Mouse (Mus musculus) kidney, embryonic 14.5 days (tissue): ENCODE measurements around the gene Hyal6. TPM values are rescaled to one million over a fixed set of nuclear protein-coding genes. Genes with fewer than 3 reads are reported as not detected.

ENCODE experiments used
- ATAC-seq: fragments of 200-750 bp; cut with Nextera tagmentation; 2 replicates; pipeline ENCODE4 v1.8.0; 2017; ENCODE audit warnings: moderate number of reproducible peaks, mild to moderate bottlenecking, moderate TSS enrichment, moderate library complexity; ENCODE audit not compliant: low FRiP score, low TSS enrichment
- H3K27ac ChIP-seq: fragments of 300-500 bp; sonication (generic); 2 replicates; pipeline ENCODE4 v1.5.1; 2014; ENCODE audit warnings: low read depth, mild to moderate bottlenecking, low read length, moderate library complexity, mixed read lengths
- H3K27me3 ChIP-seq: fragments of 300-500 bp; sonication (generic); 2 replicates; pipeline ENCODE4 v1.6.1; 2014; ENCODE audit warnings: mild to moderate bottlenecking, low read length; ENCODE audit not compliant: control insufficient read depth, insufficient read depth
- H3K36me3 ChIP-seq: fragments of 300-500 bp; sonication (generic); 2 replicates; pipeline ENCODE4 v1.6.1; 2014; ENCODE audit warnings: low read length, mixed read lengths; ENCODE audit not compliant: control insufficient read depth, insufficient read depth
- H3K4me1 ChIP-seq: fragments of 300-500 bp; sonication (generic); 2 replicates; pipeline ENCODE4 v1.6.1; 2014; ENCODE audit warnings: low read length, mixed read lengths; ENCODE audit not compliant: control insufficient read depth, insufficient read depth
- H3K4me2 ChIP-seq: fragments of 300-500 bp; sonication (generic); replicated peaks from 2 replicates; pipeline ENCODE4 v1.6.1; 2014; ENCODE audit warnings: low read depth, mild to moderate bottlenecking, low read length
- H3K4me3 ChIP-seq: fragments of 300-500 bp; sonication (generic); 2 replicates; pipeline ENCODE4 v1.5.1; 2014; ENCODE audit warnings: mild to moderate bottlenecking, low read length
- H3K9ac ChIP-seq: fragments of 300-500 bp; sonication (generic); 2 replicates; pipeline ENCODE4 v1.6.1; 2014; ENCODE audit warnings: low read depth, mild to moderate bottlenecking, low read length, moderate library complexity
- H3K9me3 ChIP-seq: fragments of 300-500 bp; sonication (generic); 2 replicates; pipeline ENCODE4 v1.6.1; 2016; ENCODE audit warnings: low read length; ENCODE audit not compliant: control insufficient read depth
- WGBS: fragments of 180-500 bp; shearing (Covaris S2); extraction: QIAGEN DNeasy Blood & Tissue Kit; methylation state at CpG from one replicate; pipeline ENCODE4 v1.1.7; 2014; 5-methylcytosine and 5-hydroxymethylcytosine counted together
- polyA plus RNA-seq: library from polyadenylated mRNA; unstranded; fragments of >200 nt; fragmentation: Nextera tagmentation; extraction: Ambion mirVana; gene quantifications from 2 replicates; pipeline ENCODE4 v1.2.1, GENCODE M21; 2014

Hyal6 gene
- polyA plus RNA-seq, 1 experiment from 2014 or later: 0.05 TPM

DNA sequence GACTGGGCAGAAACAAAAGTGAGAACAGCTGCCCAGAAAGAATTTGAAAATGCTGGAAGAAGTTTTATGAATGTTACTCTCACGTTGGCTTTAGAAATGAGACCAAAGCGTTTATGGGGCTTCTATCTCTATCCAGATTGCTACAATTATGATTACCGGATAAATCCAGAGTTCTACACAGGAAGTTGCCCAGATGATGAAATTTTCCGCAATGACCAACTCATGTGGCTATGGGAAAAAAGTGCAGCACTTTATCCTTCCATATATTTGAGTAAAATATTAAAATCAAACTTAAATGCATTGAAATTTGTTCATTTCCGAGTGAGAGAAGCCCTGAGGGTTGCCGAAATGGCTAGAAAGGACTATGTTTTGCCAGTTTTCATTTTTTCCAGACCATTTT is 1.5 kb downstream of the Hyal6 start:
- Histone ChIP-seq H3K27me3 (no peaks in the 10 kb centered on the region), H3K27ac (no peak overlapping the region), H3K4me2 (no peak overlapping the region), H3K4me1 (no peaks in the 10 kb centered on the region), H3K4me3 (no peak overlapping the region), H3K9ac (no peak overlapping the region), H3K9me3 (no peaks in the 10 kb centered on the region), H3K36me3 (no peaks in the 10 kb centered on the region)
- ATAC-seq: no peak
- 87% methylated on average over 6 of the region's 6 CpGs for WGBS

DNA sequence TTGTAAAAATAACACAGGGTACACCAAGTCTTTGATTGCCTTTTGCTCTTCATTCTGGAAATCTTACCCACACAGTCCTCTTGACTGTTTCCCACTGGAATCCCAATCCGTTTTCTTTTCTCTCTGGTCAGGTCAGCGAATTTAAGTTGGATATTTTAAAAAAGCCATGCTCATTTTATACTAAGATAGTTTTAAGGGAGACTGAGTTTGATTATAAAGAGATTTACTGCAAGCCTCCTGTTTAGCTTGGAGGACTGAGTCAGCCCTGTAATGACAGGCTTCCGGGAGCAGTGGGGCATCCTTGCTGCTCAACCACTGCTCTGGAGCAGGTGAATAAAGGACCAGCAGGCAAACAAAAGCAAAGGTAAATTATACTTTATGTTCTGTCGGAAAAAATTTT is 15.0 kb downstream of the Hyal6 start, which contains the start of gene Hyal4:
Gene Hyal4, plus strand, starts transcription at position 301 of the 400 bp plus-strand sequence.
- Histone ChIP-seq H3K4me2 (no peak within 1 kb of the TSS), H3K9me3 (no peaks in the 10 kb centered on the region), H3K36me3 (no peaks in the 10 kb centered on the region), H3K9ac (no peak within 1 kb of the TSS), H3K27ac (no peak within 1 kb of the TSS), H3K27me3 (no peaks in the 10 kb centered on the region), H3K4me1 (no peaks in the 10 kb centered on the region), H3K4me3 (no peak within 1 kb of the TSS)
- 80% methylated on average over 4 of the region's 4 CpGs for WGBS
- ATAC-seq: no peak

DNA sequence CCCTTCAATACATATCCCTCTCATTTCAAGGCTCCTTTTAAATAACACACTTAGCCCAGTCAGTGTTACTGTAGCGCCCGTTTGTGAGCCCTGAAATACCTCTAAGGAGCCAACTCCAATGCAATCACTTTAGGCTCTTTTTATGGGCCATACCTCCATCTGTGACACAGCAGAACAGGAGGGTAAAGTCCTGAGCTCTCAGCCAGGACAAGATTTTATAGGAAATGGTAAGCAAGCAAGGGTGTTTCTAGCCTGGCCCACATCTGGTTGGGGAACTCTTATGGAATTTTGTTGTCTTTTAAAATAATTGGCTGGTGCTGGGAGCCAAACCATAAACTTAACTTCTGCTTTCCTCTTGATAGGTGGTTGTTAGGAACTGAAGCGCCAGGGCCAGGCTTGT is 26.2 kb downstream of the Hyal6 start:
- no peaks in the 10 kb centered on the region for H3K36me3 ChIP-seq
- H3K4me2 ChIP-seq: no peak overlapping the region
- H3K27me3 ChIP-seq: no peaks in the 10 kb centered on the region
- 85% methylated on average over 3 of the region's 3 CpGs for WGBS
- H3K9ac ChIP-seq: no peak overlapping the region
- peaks cover 5% of the 10 kb centered on the region; the same call in 1 of the 2 replicates for H3K9me3 ChIP-seq
- ATAC-seq: no peak
- H3K27ac ChIP-seq: no peak overlapping the region
- H3K4me1 ChIP-seq: no peaks in the 10 kb centered on the region
- no peak overlapping the region for H3K4me3 ChIP-seq

DNA sequence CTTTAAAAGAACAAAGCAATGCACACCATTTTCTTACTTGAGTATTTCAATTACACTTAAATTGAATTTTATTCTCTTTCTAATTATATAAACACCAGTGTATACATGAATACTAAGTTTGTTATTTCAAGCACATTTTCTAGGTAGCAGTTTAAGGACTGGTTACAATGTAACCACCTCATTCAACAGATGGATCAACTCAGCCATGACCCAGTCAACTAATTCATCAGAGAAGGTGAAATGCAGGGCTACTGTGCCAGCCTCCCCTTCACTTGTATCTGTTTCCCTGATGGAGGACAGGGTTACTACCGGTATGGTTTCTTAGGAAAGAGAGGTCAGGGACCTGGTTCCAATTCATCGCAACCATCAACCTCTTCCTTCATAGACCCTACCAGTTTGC is 33.2 kb downstream of the Hyal6 start:
- peak; percentile 49; the same call in 1 of the 2 replicates for ATAC-seq

DNA sequence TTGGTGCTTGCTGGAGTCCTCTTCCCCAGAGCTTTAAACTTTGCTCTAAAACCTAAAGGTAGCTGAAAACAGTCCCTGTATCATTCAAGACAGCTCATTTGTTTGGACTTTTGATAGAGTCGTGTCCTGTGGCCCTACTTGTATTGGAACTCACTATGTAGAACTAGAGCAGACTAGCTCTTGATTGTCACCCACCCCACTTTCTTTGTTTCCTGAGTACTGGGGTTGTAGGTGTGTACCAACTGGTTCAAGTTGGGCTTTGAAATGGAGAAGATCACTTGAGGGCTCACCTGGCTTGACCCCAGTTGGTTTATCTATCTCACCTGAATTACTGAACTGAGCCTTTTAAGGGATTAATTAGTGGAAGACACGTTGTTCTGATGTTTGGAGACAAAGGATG is 46.1 kb downstream of the Hyal6 start:
- no peaks in the 10 kb centered on the region for H3K9me3 ChIP-seq
- no peak overlapping the region for H3K4me2 ChIP-seq
- 73% methylated on average over 2 of the region's 2 CpGs for WGBS
- no peak for ATAC-seq
- H3K9ac ChIP-seq: no peak overlapping the region
- H3K4me1 ChIP-seq: no peaks in the 10 kb centered on the region
- H3K36me3 ChIP-seq: no peaks in the 10 kb centered on the region
- H3K27me3 ChIP-seq: no peaks in the 10 kb centered on the region
- no peak overlapping the region for H3K4me3 ChIP-seq
- H3K27ac ChIP-seq: no peak overlapping the region

More for the DNA sequence above, 33.2 kb downstream of the Hyal6 start:
- WGBS: 26% methylated on average over 2 of the region's 2 CpGs
- no peaks in the 10 kb centered on the region for H3K36me3 ChIP-seq
- no peaks in the 10 kb centered on the region for H3K9me3 ChIP-seq
- H3K4me1 ChIP-seq: no peaks in the 10 kb centered on the region
- H3K4me3 ChIP-seq: no peak overlapping the region
- no peak overlapping the region for H3K27ac ChIP-seq
- no peaks in the 10 kb centered on the region for H3K27me3 ChIP-seq
- no peak overlapping the region for H3K4me2 ChIP-seq
- H3K9ac ChIP-seq: no peak overlapping the region

DNA sequence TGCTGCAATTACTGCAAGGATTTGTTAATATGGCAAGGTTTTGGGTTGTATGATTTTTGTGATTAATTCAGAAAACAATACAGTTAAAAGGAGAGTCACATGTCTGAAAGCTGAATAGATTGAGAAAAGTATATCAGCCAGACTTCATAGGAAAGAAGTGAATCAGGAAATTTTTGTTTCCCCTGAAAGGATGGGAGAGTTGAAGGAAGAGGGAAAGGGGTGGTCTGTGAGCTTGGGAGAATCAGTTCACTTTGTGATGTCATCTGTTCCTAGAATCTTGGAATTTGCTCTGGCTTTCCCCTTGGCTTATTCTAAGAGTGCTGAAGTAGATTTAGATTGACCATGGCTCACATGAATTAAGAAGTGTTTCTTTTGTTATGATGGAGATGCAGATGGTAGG is 57.8 kb downstream of the Hyal6 start, which contains the start of gene Spam1:
Gene Spam1, plus strand, starts transcription at position 301 of the 400 bp plus-strand sequence.
- Histone ChIP-seq H3K9ac (no peak within 1 kb of the TSS), H3K4me2 (no peak within 1 kb of the TSS), H3K36me3 (no peaks in the 10 kb centered on the region), H3K4me3 (no peak within 1 kb of the TSS), H3K4me1 (no peaks in the 10 kb centered on the region), H3K27me3 (no peaks in the 10 kb centered on the region), H3K9me3 (no peaks in the 10 kb centered on the region), H3K27ac (no peak within 1 kb of the TSS)
- no peak for ATAC-seq

Other genes with a start within 250 kb of the Hyal6 start
- gene Iqub, start 218.2 kb upstream of the Hyal6 start, polyA plus RNA-seq: 0.07 TPM in 1 of 2 replicates, not detected in the other
- gene Ndufa5, start 205.2 kb upstream of the Hyal6 start, polyA plus RNA-seq: 337 and 510 TPM in 2 replicates
- gene Asb15, start 205.1 kb upstream of the Hyal6 start, polyA plus RNA-seq: 0.17 and 0.23 TPM in 2 replicates
- not detected in 2 replicates for gene Lmod2, start 135.5 kb upstream of the Hyal6 start, polyA plus RNA-seq
- 73.9 and 78.2 TPM in 2 replicates for gene Wasl, start 68.2 kb upstream of the Hyal6 start, polyA plus RNA-seq
- gene Hyal4, start 15.1 kb downstream of the Hyal6 start, polyA plus RNA-seq: not detected in 2 replicates
- gene Spam1, start 57.9 kb downstream of the Hyal6 start, polyA plus RNA-seq: not detected in 2 replicates
- not detected in 2 replicates for gene Hyal5, start 124.8 kb downstream of the Hyal6 start, polyA plus RNA-seq
- 7.1 and 10.8 TPM in 2 replicates for gene Tmem229a, start 223.1 kb downstream of the Hyal6 start, polyA plus RNA-seq